Mouse (Mus musculus): ENCODE data around the gene Lingo2. TPM values are rescaled to one million over a fixed set of nuclear protein-coding genes. Genes with fewer than 3 reads are reported as not detected.
A peak's percentile ranks its signal among the peaks of the same experiment; 100 is the strongest.

Gene Lingo2
- total RNA-seq, 2 experiments from 2014 or later: 71.4 to 85.2 TPM

- Histone ChIP-seq H3K4me3 (no peak overlapping the region), H3K27ac (no peak overlapping the region)
- intact Hi-C loops (cut with DNase I): no loop called here
- DNase-seq (ENCODE audit: extremely low spot score in 1 of 2, low spot score in 2 of 2): no peak
- TF ChIP-seq CTCF (IDR thresholded peaks at IDR 0.05): no peak
Observed at GRCm38 (mm10) chr4:36533895-36534294, 417.7 kb downstream of the Lingo2 start.

- Histone ChIP-seq H3K4me3 (no peak overlapping the region), H3K27ac (no peak overlapping the region)
- peak; percentile 54 for TF ChIP-seq CTCF (IDR thresholded peaks at IDR 0.05)
- intact Hi-C loops (cut with DNase I): no loop called here
- DNase-seq (ENCODE audit: extremely low spot score in 1 of 2, low spot score in 2 of 2): no peak
Observed at GRCm38 (mm10) chr4:36490255-36490654, 461.3 kb downstream of the Lingo2 start.

- H3K4me3 ChIP-seq: no peak overlapping the region
- no peak for DNase-seq (ENCODE audit: extremely low spot score in 1 of 2, low spot score in 2 of 2)
- H3K27ac ChIP-seq: no peak overlapping the region
- no peak for TF ChIP-seq CTCF (IDR thresholded peaks at IDR 0.05)
- intact Hi-C loops (cut with DNase I): no loop called here
Observed at GRCm38 (mm10) chr4:36435211-36435610, 516.3 kb downstream of the Lingo2 start.

GRCm38 (mm10) chr4:36426192-36426591 is 525.4 kb downstream of the Lingo2 start:
- TF ChIP-seq CTCF (IDR thresholded peaks at IDR 0.05): no peak
- Histone ChIP-seq H3K27ac (no peak overlapping the region), H3K4me3 (no peak overlapping the region)
- intact Hi-C loops (cut with DNase I): no loop called here
- DNase-seq (ENCODE audit: extremely low spot score in 1 of 2, low spot score in 2 of 2): no peak

- Histone ChIP-seq H3K4me3 (no peak overlapping the region), H3K27ac (no peak overlapping the region)
- no peak for DNase-seq (ENCODE audit: extremely low spot score in 1 of 2, low spot score in 2 of 2)
- intact Hi-C loops (cut with DNase I): no loop called here
- TF ChIP-seq CTCF (IDR thresholded peaks at IDR 0.05): no peak
Observed at GRCm38 (mm10) chr4:36407350-36407749, 544.2 kb downstream of the Lingo2 start.

GRCm38 (mm10) chr4:36368925-36369324 is 582.6 kb downstream of the Lingo2 start:
- Histone ChIP-seq H3K4me3 (no peak overlapping the region), H3K27ac (no peak overlapping the region)
- DNase-seq (ENCODE audit: extremely low spot score in 1 of 2, low spot score in 2 of 2): no peak
- intact Hi-C loops (cut with DNase I): no loop called here
- no peak for TF ChIP-seq CTCF (IDR thresholded peaks at IDR 0.05)

- Histone ChIP-seq H3K27ac (no peak overlapping the region), H3K4me3 (no peak overlapping the region)
- TF ChIP-seq CTCF (IDR thresholded peaks at IDR 0.05): no peak
- intact Hi-C loops (cut with DNase I): no loop called here
- DNase-seq (ENCODE audit: extremely low spot score in 1 of 2, low spot score in 2 of 2): no peak
Observed at GRCm38 (mm10) chr4:36354401-36354800, 597.1 kb downstream of the Lingo2 start.

- Histone ChIP-seq H3K27ac (no peak overlapping the region), H3K4me3 (no peak overlapping the region)
- no peak for TF ChIP-seq CTCF (IDR thresholded peaks at IDR 0.05)
- DNase-seq (ENCODE audit: extremely low spot score in 1 of 2, low spot score in 2 of 2): no peak
- intact Hi-C loops (cut with DNase I): no loop called here
Observed at GRCm38 (mm10) chr4:36331741-36332140, 619.8 kb downstream of the Lingo2 start.

GRCm38 (mm10) chr4:36325603-36326002 is 625.9 kb downstream of the Lingo2 start:
- intact Hi-C loops (cut with DNase I): no loop called here
- no peak for DNase-seq (ENCODE audit: extremely low spot score in 1 of 2, low spot score in 2 of 2)
- no peak overlapping the region for H3K27ac ChIP-seq
- no peak for TF ChIP-seq CTCF (IDR thresholded peaks at IDR 0.05)
- H3K4me3 ChIP-seq: no peak overlapping the region

- TF ChIP-seq CTCF (IDR thresholded peaks at IDR 0.05): no peak
- no peak for DNase-seq (ENCODE audit: extremely low spot score in 1 of 2, low spot score in 2 of 2)
- intact Hi-C loops (cut with DNase I): no loop called here
- Histone ChIP-seq H3K27ac (no peak overlapping the region), H3K4me3 (no peak overlapping the region)
Observed at GRCm38 (mm10) chr4:36313067-36313466, 638.5 kb downstream of the Lingo2 start.

GRCm38 (mm10) chr4:36311431-36311830 is 640.1 kb downstream of the Lingo2 start:
- Histone ChIP-seq H3K4me3 (no peak overlapping the region), H3K27ac (no peak overlapping the region)
- peak; percentile 18 to 24 for DNase-seq (ENCODE audit: extremely low spot score in 1 of 2, low spot score in 2 of 2)
- intact Hi-C loops (cut with DNase I): no loop called here
- TF ChIP-seq CTCF (IDR thresholded peaks at IDR 0.05): no peak

GRCm38 (mm10) chr4:36305228-36305627 is 646.3 kb downstream of the Lingo2 start:
- Histone ChIP-seq H3K4me3 (no peak overlapping the region), H3K27ac (no peak overlapping the region)
- DNase-seq (ENCODE audit: extremely low spot score in 1 of 2, low spot score in 2 of 2): no peak
- no peak for TF ChIP-seq CTCF (IDR thresholded peaks at IDR 0.05)
- intact Hi-C loops (cut with DNase I): no loop called here

GRCm38 (mm10) chr4:36289701-36290053 is 661.9 kb downstream of the Lingo2 start:
- Histone ChIP-seq H3K4me3 (peak overlapping the region; percentile 30), H3K27ac (peak overlapping the region; percentile 29; the same call in 1 of the 2 replicates)
- intact Hi-C loops (cut with DNase I): no loop called here
- DNase-seq (ENCODE audit: extremely low spot score in 1 of 2, low spot score in 2 of 2): no peak
- no peak for TF ChIP-seq CTCF (IDR thresholded peaks at IDR 0.05)
